Mouse (Mus musculus) neural tube, embryonic 15.5 days (tissue): ENCODE results near the gene Gm44790. TPM values are rescaled to one million over a fixed set of nuclear protein-coding genes. Genes with fewer than 3 reads are reported as not detected.

Experiments
- ATAC-seq: fragments of 200-750 bp; cut with Nextera tagmentation; 2 replicates; pipeline ENCODE4 v1.8.0; 2017; ENCODE audit warnings: mild to moderate bottlenecking, moderate TSS enrichment, moderate library complexity; ENCODE audit not compliant: low FRiP score
- H3K27ac ChIP-seq: fragments of 300-500 bp; sonication (generic); replicated peaks from 2 replicates; pipeline ENCODE4 v1.5.1; 2015; ENCODE audit warnings: mild to moderate bottlenecking, inconsistent platforms
- H3K27me3 ChIP-seq: fragments of 300-500 bp; sonication (generic); replicated peaks from 2 replicates; pipeline ENCODE4 v1.6.1; 2015; ENCODE audit warnings: inconsistent platforms
- H3K36me3 ChIP-seq: fragments of 300-500 bp; sonication (generic); 2 replicates; pipeline ENCODE4 v1.6.1; 2015; ENCODE audit warnings: inconsistent platforms
- H3K4me1 ChIP-seq: fragments of 300-500 bp; sonication (generic); 2 replicates; pipeline ENCODE4 v1.6.1; 2015; ENCODE audit warnings: inconsistent platforms
- H3K4me2 ChIP-seq: fragments of 300-500 bp; sonication (generic); 2 replicates; pipeline ENCODE4 v1.6.1; 2015; ENCODE audit warnings: inconsistent platforms, mild to moderate bottlenecking, moderate library complexity
- H3K4me3 ChIP-seq: fragments of 300-500 bp; sonication (generic); replicated peaks from 2 replicates; pipeline ENCODE4 v1.5.1; 2015; ENCODE audit warnings: mild to moderate bottlenecking, inconsistent platforms
- H3K9ac ChIP-seq: fragments of 300-500 bp; sonication (generic); replicated peaks from 2 replicates; pipeline ENCODE4 v1.6.1; 2015; ENCODE audit warnings: mild to moderate bottlenecking, inconsistent platforms
- H3K9me3 ChIP-seq: fragments of 300-500 bp; sonication (generic); replicated peaks from 2 replicates; pipeline ENCODE4 v1.6.1; 2016; ENCODE audit warnings: inconsistent platforms
- WGBS: fragments of 180-500 bp; shearing (Covaris S2); methylation state at CpG from one replicate; pipeline ENCODE4 v1.1.7; 2015; ENCODE audit warnings: mixed read lengths; 5-methylcytosine and 5-hydroxymethylcytosine counted together
- polyA plus RNA-seq: library from polyadenylated mRNA; unstranded; fragments of >200 nt; fragmentation: Nextera tagmentation; extraction: Ambion mirVana; gene quantifications from 2 replicates; pipeline ENCODE4 v1.2.1, GENCODE M21; 2015

The Gm44790 gene
- polyA plus RNA-seq, 1 experiment from 2014 or later, result not detected

DNA sequence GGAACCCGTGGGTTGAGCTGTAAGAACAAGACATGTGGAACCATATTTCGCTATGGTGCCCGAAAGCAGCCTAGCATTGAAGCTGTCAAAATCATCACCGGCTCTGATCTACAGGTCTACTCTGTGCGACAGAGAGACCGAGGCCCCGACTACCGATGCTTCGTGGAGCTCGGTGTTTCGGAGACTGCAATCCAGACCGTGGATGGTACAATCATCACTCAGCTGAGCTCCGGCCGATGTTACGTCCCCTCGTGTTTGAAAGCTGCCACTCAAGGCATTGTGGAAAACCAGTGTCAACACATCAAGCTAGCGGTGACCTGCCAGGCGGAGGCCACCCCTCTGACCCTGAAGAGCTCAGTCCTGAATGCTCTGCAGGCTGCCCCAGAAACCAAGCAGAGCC lies 19.1 kb downstream of the Gm44790 start:
- no peaks in the 10 kb centered on the region for H3K4me1 ChIP-seq
- H3K36me3 ChIP-seq, result peaks cover 57% of the 10 kb centered on the region
- WGBS, result 96% methylated on average over 18 of the region's 18 CpGs
- H3K4me3 ChIP-seq, result no peak overlapping the region
- no peak overlapping the region for H3K4me2 ChIP-seq
- ATAC-seq, result no peak
- no peak overlapping the region for H3K9ac ChIP-seq
- H3K27me3 ChIP-seq, result no peaks in the 10 kb centered on the region
- no peaks in the 10 kb centered on the region for H3K9me3 ChIP-seq
- H3K27ac ChIP-seq, result no peak overlapping the region

- no peak for ATAC-seq
- Histone ChIP-seq H3K36me3 (peaks cover 64% of the 10 kb centered on the region), H3K4me2 (no peak overlapping the region), H3K4me3 (no peak overlapping the region), H3K9ac (no peak overlapping the region), H3K27ac (no peak overlapping the region), H3K27me3 (no peaks in the 10 kb centered on the region), H3K4me1 (no peaks in the 10 kb centered on the region), H3K9me3 (no peaks in the 10 kb centered on the region)
- WGBS, result 93% methylated on average over 1 of the region's 1 CpGs
These were observed 20.6 kb downstream of the Gm44790 start for GRCm38 (mm10) chr6:86446927-86447568.

DNA sequence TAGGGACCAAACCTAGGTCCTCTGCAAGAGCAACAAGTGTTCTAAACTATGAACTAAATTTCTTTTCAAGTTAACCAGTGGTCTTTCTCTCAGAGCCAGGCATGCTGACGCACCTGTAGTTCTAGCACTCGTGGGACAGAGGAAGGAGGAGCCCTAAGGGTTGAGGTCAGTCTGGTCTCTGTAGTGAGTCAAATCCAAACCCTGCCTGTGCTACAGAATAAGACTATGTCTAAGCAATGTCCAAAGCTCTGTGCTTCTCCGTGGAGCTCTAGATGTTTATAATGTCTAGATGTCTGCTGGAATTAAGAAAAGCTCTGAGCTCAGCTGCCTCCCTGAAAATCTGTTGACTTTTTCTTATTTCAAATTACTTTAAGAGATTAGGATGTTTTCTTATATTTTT lies 30.3 kb downstream of the Gm44790 start:
- H3K9ac ChIP-seq, result no peak overlapping the region
- H3K27ac ChIP-seq, result no peak overlapping the region
- no peaks in the 10 kb centered on the region for H3K4me1 ChIP-seq
- ATAC-seq, result no peak
- no peaks in the 10 kb centered on the region for H3K27me3 ChIP-seq
- 90% methylated on average over 3 of the region's 3 CpGs for WGBS
- H3K9me3 ChIP-seq, result no peaks in the 10 kb centered on the region
- H3K4me2 ChIP-seq, result no peak overlapping the region
- H3K4me3 ChIP-seq, result no peak overlapping the region
- peaks cover 74% of the 10 kb centered on the region for H3K36me3 ChIP-seq

DNA sequence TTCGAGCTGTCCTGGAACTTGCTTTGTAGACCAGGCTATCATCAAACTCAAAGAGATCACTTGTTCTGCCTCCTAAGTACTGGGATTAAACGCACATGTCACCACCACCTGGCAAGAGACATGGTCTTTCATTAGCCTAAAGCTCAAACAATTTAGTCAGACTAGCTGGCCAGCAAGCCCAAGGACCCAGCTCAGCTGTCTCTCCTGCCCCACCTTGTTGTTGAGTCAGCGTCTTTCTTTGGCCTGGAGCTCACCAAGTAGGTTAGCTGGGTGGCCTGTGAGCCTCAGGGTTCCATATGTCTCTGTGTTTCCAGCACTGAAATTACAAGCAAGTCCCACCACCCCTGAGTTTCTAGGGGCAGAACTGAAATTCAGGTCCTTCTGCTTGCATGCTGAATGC lies 36.6 kb downstream of the Gm44790 start:
- Histone ChIP-seq H3K27ac (no peak overlapping the region), H3K9me3 (no peaks in the 10 kb centered on the region), H3K27me3 (no peaks in the 10 kb centered on the region), H3K4me2 (no peak overlapping the region), H3K4me1 (no peaks in the 10 kb centered on the region), H3K36me3 (peaks cover 73% of the 10 kb centered on the region), H3K4me3 (no peak overlapping the region), H3K9ac (no peak overlapping the region)
- no peak for ATAC-seq
- 89% methylated on average over 3 of the region's 3 CpGs for WGBS

- peak overlapping the region; percentile 93 for H3K27ac ChIP-seq
- H3K9ac ChIP-seq, result peak overlapping the region; percentile 58
- peak overlapping the region; percentile 42; the same call in 1 of the 2 replicates for H3K4me3 ChIP-seq
- ATAC-seq, result no peak
- WGBS, result 90% methylated on average over 3 of the region's 3 CpGs
- peak overlapping the region; percentile 81 for H3K4me2 ChIP-seq
- peaks cover 28% of the 10 kb centered on the region for H3K36me3 ChIP-seq
- H3K9me3 ChIP-seq, result no peaks in the 10 kb centered on the region
- peaks cover 19% of the 10 kb centered on the region for H3K4me1 ChIP-seq
- no peaks in the 10 kb centered on the region for H3K27me3 ChIP-seq
These were observed 44.9 kb downstream of the Gm44790 start for GRCm38 (mm10) chr6:86471317-86471716.

DNA sequence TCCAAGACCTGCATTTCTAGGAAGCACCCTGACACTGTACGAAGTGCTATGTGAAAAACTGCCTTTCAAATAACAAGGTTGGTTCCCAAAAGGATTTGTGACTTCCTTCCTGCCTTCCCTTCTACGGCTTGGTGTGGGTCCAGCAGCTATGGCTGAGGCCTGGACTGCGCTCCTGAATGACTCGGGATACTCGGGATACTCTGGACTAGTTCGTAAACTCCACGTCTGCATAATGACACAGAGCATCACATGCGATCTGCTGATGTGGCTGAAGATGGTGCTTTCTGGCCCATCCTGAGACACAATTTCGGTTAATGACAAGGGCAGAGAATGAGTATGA lies 45.3 kb downstream of the Gm44790 start:
- H3K4me2 ChIP-seq, result peak overlapping the region; percentile 81
- H3K9me3 ChIP-seq, result no peaks in the 10 kb centered on the region
- H3K36me3 ChIP-seq, result peaks cover 26% of the 10 kb centered on the region
- H3K9ac ChIP-seq, result peak overlapping the region; percentile 58
- no peaks in the 10 kb centered on the region for H3K27me3 ChIP-seq
- H3K4me1 ChIP-seq, result peaks cover 19% of the 10 kb centered on the region
- WGBS, result 23% methylated on average over 9 of the region's 9 CpGs
- H3K27ac ChIP-seq, result peak overlapping the region; percentile 93
- peak; percentile 47 for ATAC-seq
- H3K4me3 ChIP-seq, result peak overlapping the region; percentile 42

GRCm38 (mm10) chr6:86472100-86472955 lies 45.9 kb downstream of the Gm44790 start:
- H3K27ac ChIP-seq, result peak overlapping the region; percentile 93
- under 1% methylated on average over 54 of the region's 56 CpGs for WGBS
- H3K36me3 ChIP-seq, result peaks cover 21% of the 10 kb centered on the region
- H3K4me3 ChIP-seq, result peak overlapping the region; percentile 42
- peak; percentile 95 for ATAC-seq
- H3K9ac ChIP-seq, result peak overlapping the region; percentile 58
- H3K27me3 ChIP-seq, result no peaks in the 10 kb centered on the region
- H3K4me2 ChIP-seq, result peak overlapping the region; percentile 81
- H3K4me1 ChIP-seq, result peaks cover 19% of the 10 kb centered on the region
- H3K9me3 ChIP-seq, result no peaks in the 10 kb centered on the region

- Histone ChIP-seq H3K36me3 (peaks cover 18% of the 10 kb centered on the region), H3K4me2 (peak overlapping the region; percentile 81), H3K4me3 (peak overlapping the region; percentile 42), H3K4me1 (peaks cover 19% of the 10 kb centered on the region), H3K9ac (peak overlapping the region; percentile 56), H3K9me3 (no peaks in the 10 kb centered on the region), H3K27me3 (no peaks in the 10 kb centered on the region), H3K27ac (peak overlapping the region; percentile 93)
- 61% methylated on average over 7 of the region's 7 CpGs for WGBS
- ATAC-seq, result peak; percentile 6; the same call in 1 of the 2 replicates
These were observed 46.6 kb downstream of the Gm44790 start for GRCm38 (mm10) chr6:86473077-86473476.

GRCm38 (mm10) chr6:86474072-86474471 lies 47.6 kb downstream of the Gm44790 start:
- Histone ChIP-seq H3K27ac (no peak overlapping the region), H3K4me1 (peaks cover 26% of the 10 kb centered on the region), H3K36me3 (peaks cover 10% of the 10 kb centered on the region), H3K9me3 (no peaks in the 10 kb centered on the region), H3K27me3 (no peaks in the 10 kb centered on the region), H3K9ac (no peak overlapping the region), H3K4me2 (no peak overlapping the region), H3K4me3 (no peak overlapping the region)
- no peak for ATAC-seq
- WGBS, result 96% methylated on average over 5 of the region's 5 CpGs

DNA sequence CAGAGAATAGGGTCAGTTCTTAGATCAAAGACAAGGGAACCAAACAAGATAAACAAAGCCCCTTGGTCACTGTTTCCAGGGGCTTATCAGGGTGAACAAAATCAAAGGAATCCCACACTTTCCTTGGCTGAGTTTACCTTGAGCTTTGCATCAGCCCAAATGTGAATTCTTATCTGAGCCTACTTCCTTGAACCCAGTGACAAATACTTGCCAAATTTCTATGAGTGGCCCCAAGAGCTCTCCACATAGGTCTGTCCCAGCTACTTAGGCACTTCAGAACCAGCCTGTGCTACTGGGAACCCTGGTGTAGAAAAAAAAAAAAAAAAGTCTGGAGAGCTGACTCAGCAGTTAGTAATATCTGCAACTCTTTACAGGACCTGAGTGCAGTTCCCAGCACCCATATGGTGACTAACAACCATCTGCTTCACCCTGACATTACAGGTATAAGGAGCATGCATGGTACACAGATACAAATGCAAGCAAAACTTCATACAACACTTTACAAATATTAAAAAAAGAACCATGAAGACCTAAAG lies 48.3 kb downstream of the Gm44790 start:
- Histone ChIP-seq H3K27ac (no peak overlapping the region), H3K4me2 (no peak overlapping the region), H3K9ac (no peak overlapping the region), H3K27me3 (no peaks in the 10 kb centered on the region), H3K9me3 (no peaks in the 10 kb centered on the region), H3K4me3 (no peak overlapping the region), H3K4me1 (peaks cover 29% of the 10 kb centered on the region), H3K36me3 (peaks cover 4% of the 10 kb centered on the region)
- ATAC-seq, result no peak

DNA sequence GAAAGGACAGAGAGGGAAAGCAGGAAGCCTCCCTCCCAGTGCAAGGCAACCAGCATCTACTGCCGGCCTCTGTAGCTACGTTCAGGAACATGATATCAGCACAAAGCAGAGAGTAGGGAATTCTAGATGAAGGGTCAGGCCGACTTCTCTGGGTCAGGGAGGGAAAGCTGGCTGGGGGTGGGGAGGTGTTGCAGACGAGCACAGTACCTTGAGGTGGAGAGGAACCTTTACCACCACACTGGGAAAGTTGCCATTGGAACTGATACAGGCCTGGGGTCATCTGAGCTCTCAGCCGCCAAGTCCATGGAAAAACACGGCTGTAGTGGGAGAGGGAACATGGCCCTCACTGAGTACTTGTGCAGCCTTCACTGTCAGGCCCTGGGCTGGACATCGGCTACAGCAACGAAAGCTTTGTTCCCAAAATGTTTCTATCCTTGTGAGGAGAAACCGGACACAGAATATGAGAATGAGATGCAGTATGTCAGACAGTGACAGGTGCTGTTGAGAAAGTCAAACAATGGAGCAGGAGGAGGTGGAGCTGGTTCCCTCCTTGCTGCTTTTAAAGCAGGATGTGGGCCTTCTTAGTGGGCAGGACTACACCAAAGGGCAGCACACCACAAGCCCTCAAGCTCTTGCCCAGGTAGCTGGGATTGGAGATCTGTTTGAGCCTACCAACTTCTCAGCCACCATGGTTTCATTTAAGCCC lies 49.2 kb downstream of the Gm44790 start:
- no peak overlapping the region for H3K27ac ChIP-seq
- ATAC-seq, result no peak
- WGBS, result 81% methylated on average over 9 of the region's 9 CpGs

More for the DNA sequence above, 49.2 kb downstream of the Gm44790 start:
- H3K4me2 ChIP-seq, result no peak overlapping the region
- H3K4me3 ChIP-seq, result no peak overlapping the region
- H3K9ac ChIP-seq, result no peak overlapping the region
- H3K4me1 ChIP-seq, result peaks cover 38% of the 10 kb centered on the region
- H3K36me3 ChIP-seq, result no peaks in the 10 kb centered on the region
- H3K9me3 ChIP-seq, result no peaks in the 10 kb centered on the region
- H3K27me3 ChIP-seq, result no peaks in the 10 kb centered on the region
